Mouse (Mus musculus): Measurements from ENCODE around the gene Gpr83.

DNA sequence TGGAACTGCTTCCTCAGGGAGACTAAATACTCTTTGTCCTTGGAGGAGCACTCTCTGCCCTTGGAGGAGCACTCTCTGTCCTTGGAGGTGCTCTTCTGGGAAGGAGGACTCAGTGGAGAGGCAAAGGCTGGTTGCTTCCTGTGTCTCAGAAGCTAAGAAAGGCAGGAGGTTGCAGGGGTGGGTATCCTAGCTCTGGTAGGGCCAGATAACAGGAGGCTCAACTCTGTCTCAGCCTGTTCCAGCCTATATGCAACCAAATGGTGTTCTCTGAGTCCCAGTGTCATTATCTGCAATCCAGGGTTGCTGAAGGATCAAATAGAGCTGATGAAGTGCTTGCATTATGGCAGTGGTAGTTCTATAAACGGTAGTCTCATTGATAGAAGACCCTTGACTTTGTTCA is 25.9 kb downstream of the Gpr83 start:
- TF ChIP-seq FLI1 (IDR thresholded peaks at IDR 0.05; ENCODE audit: low read length) (no peak), GATA1 (IDR thresholded peaks at IDR 0.05; ENCODE audit: borderline replicate concordance, low read length) (no peak)
